Mouse (Mus musculus) right cerebral cortex, adult 2 months (tissue): Measurements from ENCODE around the gene Ubl5.
A peak's percentile ranks its signal among the peaks of the same experiment; 100 is the strongest.
"Not testable (repeated sequence)": the region's sequence is repeated elsewhere in the genome, so short reads cannot be mapped to it uniquely, and the experiment has no call there.

Experiments
- DNase-seq, 2 experiments: peaks; one replicate each; pipeline ENCODE4 v3.0.0; 2021 to 2022; ENCODE audit warnings: low spot score in 2 of 2

The Ubl5 gene

GRCm38 (mm10) chr9:20642101-20642895, at the start of gene Ubl5:
Ubl5 (plus strand) TSS chr9:20642878.
- peak; percentile 39 to 47 for DNase-seq

GRCm38 (mm10) chr9:20601270-20601669, 41.4 kb upstream of the Ubl5 start:
- no peak for DNase-seq

- DNase-seq = no peak
Measured at GRCm38 (mm10) chr9:20606269-20606668, 36.4 kb upstream of the Ubl5 start.

- peak; percentile 84 to 92 for DNase-seq
Measured at GRCm38 (mm10) chr9:20607100-20607974, 35.3 kb upstream of the Ubl5 start.

GRCm38 (mm10) chr9:20609831-20610464, 32.7 kb upstream of the Ubl5 start:
- no peak for DNase-seq

GRCm38 (mm10) chr9:20611976-20612375, 30.7 kb upstream of the Ubl5 start:
- no peak for DNase-seq

GRCm38 (mm10) chr9:20616685-20617084, 26.0 kb upstream of the Ubl5 start:
- no peak for DNase-seq

GRCm38 (mm10) chr9:20631332-20631731, 11.3 kb upstream of the Ubl5 start:
- DNase-seq = no peak

GRCm38 (mm10) chr9:20635676-20636075, 7.0 kb upstream of the Ubl5 start:
- DNase-seq = not testable (repeated sequence)

- no peak for DNase-seq
Measured at GRCm38 (mm10) chr9:20636256-20636655, 6.4 kb upstream of the Ubl5 start.

GRCm38 (mm10) chr9:20636790-20637189, 5.9 kb upstream of the Ubl5 start:
- no peak for DNase-seq

- no peak for DNase-seq
Measured at GRCm38 (mm10) chr9:20638552-20638951, 4.1 kb upstream of the Ubl5 start.

- no peak for DNase-seq
Measured at GRCm38 (mm10) chr9:20639486-20639885, 3.2 kb upstream of the Ubl5 start.

- DNase-seq = no peak
Measured at GRCm38 (mm10) chr9:20641501-20641900, 1.2 kb upstream of the Ubl5 start.

- peak; percentile 66 to 73 for DNase-seq
Measured at GRCm38 (mm10) chr9:20642896-20643466, 303 bp downstream of the Ubl5 start.

- DNase-seq = no peak
Measured at GRCm38 (mm10) chr9:20643781-20644180, 1.1 kb downstream of the Ubl5 start.

GRCm38 (mm10) chr9:20644360-20645081, 1.8 kb downstream of the Ubl5 start, which contains the start of gene Fbxl12:
Fbxl12 (minus strand) TSS chr9:20644767.
- peak; percentile 78 to 85 for DNase-seq

GRCm38 (mm10) chr9:20645121-20645520, 2.4 kb downstream of the Ubl5 start:
- no peak for DNase-seq

GRCm38 (mm10) chr9:20651602-20652259, 9.1 kb downstream of the Ubl5 start, which contains the start of gene Pin1:
Pin1 (plus strand) TSS chr9:20652095.
- DNase-seq = peak; percentile 99 to 100

- no peak for DNase-seq
Measured at GRCm38 (mm10) chr9:20652260-20652658, 9.6 kb downstream of the Ubl5 start.
